Mouse (Mus musculus): ENCODE measurements around the gene Slc30a4.

Gene Slc30a4

DNA sequence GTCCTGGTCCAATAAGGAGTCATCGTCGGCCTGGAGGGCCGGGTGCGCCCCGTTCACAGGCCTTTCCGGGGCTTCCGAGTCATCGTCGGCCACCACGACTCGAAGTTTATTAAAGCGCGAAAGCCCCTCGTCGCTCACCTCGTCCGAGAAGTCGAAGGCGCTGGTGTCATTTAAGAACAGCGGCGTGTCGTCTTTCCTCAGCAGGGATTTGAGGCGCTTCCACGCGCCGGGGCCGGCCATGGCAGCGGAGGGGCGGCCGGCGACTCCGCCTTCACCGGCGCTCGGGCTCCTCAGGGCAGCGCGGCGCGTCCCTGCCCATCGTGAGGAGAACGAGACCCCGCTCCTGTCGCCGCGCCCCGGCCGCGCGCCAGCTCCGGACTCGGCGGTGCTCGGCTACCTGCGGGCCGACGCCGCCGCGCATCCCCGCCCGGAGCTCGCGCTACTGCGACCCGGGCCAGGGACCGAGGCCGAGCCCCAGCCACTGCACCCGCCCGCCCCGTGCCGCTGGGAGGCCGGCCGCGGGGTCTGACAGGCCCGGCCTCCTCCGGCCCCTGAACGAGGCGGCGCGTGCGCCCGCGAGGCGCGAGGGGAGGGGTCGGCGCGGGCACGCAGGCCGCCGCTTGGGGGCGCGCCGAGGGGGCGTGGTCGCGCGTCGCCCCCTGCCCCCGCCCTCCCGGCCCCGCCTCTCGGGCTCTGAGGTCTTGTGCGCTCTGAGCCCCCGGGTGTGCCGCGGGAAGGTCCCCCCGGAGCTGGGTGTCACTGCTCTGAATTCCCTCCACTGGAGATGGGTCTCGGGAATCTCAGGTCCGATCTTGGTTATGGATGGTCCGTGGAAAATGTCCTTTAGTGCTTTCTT lies at the start of gene Slc30a4:
Gene Slc30a4, minus strand, starts transcription at position 483 of the 856 bp plus-strand sequence.
- DNase-seq (ENCODE audit: low spot score in 2 of 2): peak; percentile 9 to 33

DNA sequence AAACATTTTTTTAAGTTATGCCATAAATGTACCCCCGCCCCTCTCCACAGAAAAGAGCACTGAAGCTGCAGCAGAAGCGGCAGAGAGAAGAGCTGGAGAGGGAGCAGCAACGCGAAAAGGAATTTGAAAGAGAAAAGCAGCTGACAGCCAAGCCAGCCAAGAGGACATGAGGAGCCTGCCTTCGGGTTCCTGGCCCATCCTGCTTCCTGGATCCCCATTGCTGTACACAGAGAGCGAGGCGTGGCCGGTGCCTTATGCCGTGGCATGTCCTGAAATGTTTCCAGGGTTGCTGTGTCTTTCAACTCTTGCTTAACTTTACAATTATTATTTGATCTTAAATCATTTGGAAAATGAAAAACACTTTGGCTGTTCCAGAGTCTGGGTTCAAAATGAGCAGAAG lies 44.0 kb upstream of the Slc30a4 start:
- no peak for DNase-seq (ENCODE audit: low spot score in 2 of 2)

GRCm38 (mm10) chr2:122739023-122739422 lies 36.6 kb upstream of the Slc30a4 start:
- no peak for DNase-seq (ENCODE audit: low spot score in 2 of 2)

- peak; percentile 70 to 81 for DNase-seq (ENCODE audit: low spot score in 2 of 2)
Measured at GRCm38 (mm10) chr2:122737894-122738830, 35.7 kb upstream of the Slc30a4 start, which contains the start of gene Bloc1s6. Gene Bloc1s6, plus strand, starts transcription at chr2:122738503.

- DNase-seq (ENCODE audit: low spot score in 2 of 2): no peak
Measured at GRCm38 (mm10) chr2:122731456-122731855, 29.0 kb upstream of the Slc30a4 start.

GRCm38 (mm10) chr2:122725604-122726003 lies 23.1 kb upstream of the Slc30a4 start:
- DNase-seq (ENCODE audit: low spot score in 2 of 2): peak in 1 of 2 experiments; percentile 37

DNA sequence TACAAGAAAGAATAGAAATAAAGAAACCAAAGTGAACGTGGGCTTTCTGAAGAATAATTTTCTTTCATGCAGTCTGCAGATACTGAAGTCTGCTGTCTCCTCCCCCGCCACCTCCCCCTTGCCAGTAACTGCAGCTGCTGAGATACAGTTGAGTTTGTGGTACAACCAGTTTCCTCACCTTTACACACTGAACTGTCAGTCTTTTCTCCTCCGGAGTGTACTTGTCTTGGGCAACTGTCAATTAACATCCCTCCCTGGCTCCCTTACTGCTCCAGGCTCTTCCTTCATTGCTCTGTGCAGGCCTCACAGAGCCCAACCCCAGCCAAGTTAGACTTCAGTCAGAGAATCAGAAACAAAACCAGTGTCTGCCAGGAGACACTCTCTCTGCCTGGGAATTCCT lies 18.1 kb upstream of the Slc30a4 start:
- DNase-seq (ENCODE audit: low spot score in 2 of 2): no peak

DNA sequence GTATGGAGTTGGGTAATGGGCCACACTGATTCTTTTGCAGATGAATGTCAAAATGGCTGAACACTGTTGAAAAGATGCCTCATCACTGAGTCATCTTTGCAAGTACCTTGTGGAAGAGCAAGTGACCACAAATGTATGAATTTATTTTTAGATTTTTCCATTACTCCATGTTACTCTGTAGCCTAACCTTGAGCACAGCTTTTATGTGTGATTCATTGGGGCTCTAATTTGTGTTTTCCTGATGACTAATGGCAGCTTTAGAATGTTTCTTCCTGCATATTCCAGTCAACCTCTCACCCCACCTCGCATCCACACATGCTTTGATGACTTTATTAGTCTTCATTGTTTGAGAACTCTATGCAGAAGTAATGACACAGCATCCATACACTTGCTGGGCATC lies 16.8 kb upstream of the Slc30a4 start:
- no peak for DNase-seq (ENCODE audit: low spot score in 2 of 2)

GRCm38 (mm10) chr2:122716301-122716842 lies 13.9 kb upstream of the Slc30a4 start:
- DNase-seq (ENCODE audit: low spot score in 2 of 2): no peak

GRCm38 (mm10) chr2:122715148-122715692 lies 12.8 kb upstream of the Slc30a4 start:
- DNase-seq (ENCODE audit: low spot score in 2 of 2): no peak

GRCm38 (mm10) chr2:122712848-122713247 lies 10.4 kb upstream of the Slc30a4 start:
- no peak for DNase-seq (ENCODE audit: low spot score in 2 of 2)

- no peak for DNase-seq (ENCODE audit: low spot score in 2 of 2)
Measured at GRCm38 (mm10) chr2:122711911-122712310, 9.4 kb upstream of the Slc30a4 start.

DNA sequence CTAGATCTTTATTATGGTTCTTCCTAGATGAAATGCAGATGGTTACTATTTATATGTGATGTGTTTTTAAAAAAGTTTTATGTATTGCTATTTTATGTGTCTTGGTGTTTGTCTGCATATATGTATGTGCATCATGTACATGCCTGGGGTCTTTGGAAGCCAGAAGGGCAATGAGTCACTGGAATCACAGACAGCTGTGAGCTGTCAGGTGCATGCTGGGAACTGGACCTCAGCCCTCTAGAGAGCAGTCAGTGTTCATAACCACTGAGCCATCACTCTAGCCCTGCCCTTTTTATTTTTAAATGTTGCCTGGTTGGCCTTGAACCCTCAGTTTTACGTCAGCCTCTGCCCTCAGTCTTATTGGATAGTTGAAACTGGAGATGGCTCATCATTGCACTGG lies 6.7 kb upstream of the Slc30a4 start:
- DNase-seq (ENCODE audit: low spot score in 2 of 2): no peak

DNA sequence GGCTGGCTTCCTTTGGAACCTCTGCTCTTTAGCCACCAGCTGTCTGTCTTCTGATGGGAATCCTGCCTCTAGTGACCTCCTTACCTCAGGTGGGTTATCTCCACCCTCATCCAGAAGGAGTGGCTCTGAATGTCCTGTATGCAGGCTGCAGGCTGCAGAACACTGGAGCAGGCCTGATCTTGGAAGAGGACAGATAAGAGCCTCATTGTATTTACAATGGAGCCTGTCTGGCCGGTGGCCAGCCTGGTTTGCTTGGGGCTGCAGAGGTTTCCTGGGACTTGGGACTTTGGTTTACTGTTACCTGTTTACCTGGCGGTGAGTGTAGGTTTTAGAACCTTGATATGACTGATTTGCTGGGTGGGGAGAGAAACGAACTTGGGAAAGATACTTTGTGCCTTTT lies 5.6 kb upstream of the Slc30a4 start:
- no peak for DNase-seq (ENCODE audit: low spot score in 2 of 2)

DNA sequence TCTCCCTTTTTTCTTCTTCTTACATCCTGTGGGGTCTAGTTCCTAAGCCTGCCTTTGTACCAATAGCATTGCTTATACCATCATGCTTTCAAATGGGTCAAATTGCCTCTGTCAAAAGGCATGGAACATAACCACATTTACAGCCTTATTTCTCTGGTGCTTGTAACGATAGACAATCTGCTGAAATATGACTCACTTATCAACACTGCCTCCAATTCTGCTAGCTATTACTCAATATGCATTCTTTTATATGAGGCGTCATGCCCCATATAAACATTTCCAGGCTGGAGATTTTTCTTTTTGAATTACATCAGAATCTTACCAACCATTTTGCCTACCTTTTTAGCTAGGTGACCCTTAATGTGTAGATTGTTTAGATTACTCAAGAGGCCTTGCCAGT lies 2.1 kb upstream of the Slc30a4 start:
- DNase-seq (ENCODE audit: low spot score in 2 of 2): no peak

- no peak for DNase-seq (ENCODE audit: low spot score in 2 of 2)
Measured at GRCm38 (mm10) chr2:122701871-122702180, 637 bp downstream of the Slc30a4 start.

- no peak for DNase-seq (ENCODE audit: low spot score in 2 of 2)
Measured at GRCm38 (mm10) chr2:122701012-122701411, 1.5 kb downstream of the Slc30a4 start.

DNA sequence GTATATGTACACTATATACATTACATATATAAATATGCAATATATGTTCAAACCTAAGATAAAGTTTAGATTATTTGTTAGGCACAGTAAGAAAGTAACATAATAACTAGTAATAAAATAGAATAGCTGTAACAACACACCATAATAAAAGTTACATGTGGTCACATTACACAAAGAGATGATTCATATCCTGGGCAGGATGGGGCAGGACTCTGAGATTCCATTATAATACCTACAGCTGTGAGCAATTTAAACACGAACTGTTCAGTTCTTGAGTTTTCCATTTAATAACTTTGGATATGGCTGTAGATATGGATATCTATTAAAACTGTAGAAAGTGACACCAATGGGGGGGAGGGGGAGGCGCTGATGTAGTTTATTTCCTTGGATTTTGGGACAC lies 4.9 kb downstream of the Slc30a4 start:
- DNase-seq (ENCODE audit: low spot score in 2 of 2): no peak

- DNase-seq (ENCODE audit: low spot score in 2 of 2): no peak
Measured at GRCm38 (mm10) chr2:122686665-122687064, 15.8 kb downstream of the Slc30a4 start.

GRCm38 (mm10) chr2:122683641-122684040 lies 18.8 kb downstream of the Slc30a4 start:
- DNase-seq (ENCODE audit: low spot score in 2 of 2): no peak

GRCm38 (mm10) chr2:122682520-122682919 lies 19.9 kb downstream of the Slc30a4 start:
- no peak for DNase-seq (ENCODE audit: low spot score in 2 of 2)

Data from spleen, postnatal 14 days (tissue).